In genomic region chr11:99135047-99135440, GRCm38 (mm10) we compare ENCODE assay signal across 12 mouse cellular contexts. TPM values are rescaled to one million over a fixed set of nuclear protein-coding genes. Genes with fewer than 3 reads are reported as not detected.
DNase-seq lines count a peak whose midpoint lies in the region; ATAC-seq and TF ChIP-seq lines count a peak whose summit lies in the region.
"Had no signal": no experiment of that assay in that cellular context is flagged by ENCODE, and none has a peak within 500 bp of the region (broad histone marks: within the 10 kb centered on the region; RNA-seq: fewer than 3 reads in every experiment).

No protein-coding gene starts in this region.

- H3K4me1 ChIP-seq in kidney, adult 2 months (ENCODE audit: control insufficient read depth, insufficient read depth, low read length): no peaks in the 10 kb centered on the region
- peaks cover 44 to 84% of the 10 kb centered on the region in 2 experiments for H3K4me1 ChIP-seq in CH12.LX (ENCODE audit: control insufficient read depth in 1 of 2, insufficient read depth in 2 of 2)
- H3K4me1 ChIP-seq in intestine, embryonic 15.5 days (replicated peaks): peaks cover 34% of the 10 kb centered on the region

- ATAC-seq in intestine, embryonic 15.5 days: no peak
- ATAC-seq: forebrain, postnatal 0 days; Patski had no signal

- H3K27ac ChIP-seq in kidney, adult 2 months (ENCODE audit: insufficient read depth, low read depth, low read length): no peak overlapping the region
- H3K27ac ChIP-seq in CH12.LX (ENCODE audit: insufficient read depth, low read depth): 0 out of 2 replicates have a peak overlapping the region, but pooled peaks have one; percentile 9
- H3K27ac ChIP-seq in intestine, embryonic 15.5 days: peak overlapping the region; percentile 77
- H3K27ac ChIP-seq: hindbrain, embryonic 15.5 days had no signal

- dilution Hi-C loops in CH12.LX (cut with MboI; ENCODE audit: extremely low pct_ligation_motif_present, extremely low pct_unique_long_range_greater_than_20kb, low sequenced_read_pairs): no loop called here

- TF ChIP-seq POLR2A in kidney, adult 2 months (IDR thresholded peaks at IDR 0.05; ENCODE audit: low read depth, low read length): no peak
- TF ChIP-seq POLR2A in CH12.LX (IDR thresholded peaks at IDR 0.05; ENCODE audit: low read depth, low read length): no peak

- H3K4me2 ChIP-seq in CH12.LX (ENCODE audit: insufficient read depth, low read depth, poor library complexity, severe bottlenecking): no peak overlapping the region
- no peak overlapping the region for H3K4me2 ChIP-seq in intestine, embryonic 15.5 days (replicated peaks)
- H3K4me2 ChIP-seq: hindbrain, embryonic 15.5 days had no signal

- H3K27me3 ChIP-seq in kidney, adult 2 months (replicated peaks; ENCODE audit: control insufficient read depth, insufficient read depth, low read length): no peaks in the 10 kb centered on the region
- no peaks in the 10 kb centered on the region for H3K27me3 ChIP-seq in CH12.LX (replicated peaks)
- H3K27me3 ChIP-seq in intestine, embryonic 15.5 days (replicated peaks): no peaks in the 10 kb centered on the region
- H3K27me3 ChIP-seq: hindbrain, embryonic 15.5 days; Patski had no signal

- no peak overlapping the region for H3K4me3 ChIP-seq in kidney, adult 2 months (ENCODE audit: insufficient read depth, low read depth, low read length)
- H3K4me3 ChIP-seq in CH12.LX (replicated peaks in 1 of 3; ENCODE audit: low read depth in 2 of 3, low read length in 2 of 3, poor library complexity in 1 of 3): no peak overlapping the region
- H3K4me3 ChIP-seq in intestine, embryonic 15.5 days (replicated peaks): no peak overlapping the region
- H3K4me3 ChIP-seq: hindbrain, embryonic 15.5 days had no signal

- H3K9me3 ChIP-seq in CH12.LX (replicated peaks; ENCODE audit: low read length): no peaks in the 10 kb centered on the region
- H3K9me3 ChIP-seq in intestine, embryonic 15.5 days: no peaks in the 10 kb centered on the region
- H3K9me3 ChIP-seq: hindbrain, embryonic 15.5 days had no signal

- no peak overlapping the region for H3K9ac ChIP-seq in CH12.LX (ENCODE audit: insufficient read depth, low read depth)
- no peak overlapping the region for H3K9ac ChIP-seq in intestine, embryonic 15.5 days
- H3K9ac ChIP-seq: forebrain, postnatal 0 days; hindbrain, embryonic 15.5 days had no signal

- 75% methylated on average over 8 of the region's 8 CpGs for WGBS in kidney, adult 2 months
- 55% methylated on average over 8 of the region's 8 CpGs for WGBS in intestine, embryonic 15.5 days

- no peak for TF ChIP-seq CTCF in kidney, adult 2 months (conservative IDR thresholded peaks at IDR 0.05; ENCODE audit: insufficient read depth, insufficient read length, low read depth, low read length)
- no peak for TF ChIP-seq CTCF in CH12.LX (conservative IDR thresholded peaks at IDR 0.05 in 1 of 2, IDR thresholded peaks at IDR 0.05 in 1 of 2; ENCODE audit: low read depth in 2 of 2, low read length in 2 of 2)

- no peak for TF ChIP-seq EP300 in CH12.LX (IDR thresholded peaks at IDR 0.05; ENCODE audit: low read length)

- H3K79me2 ChIP-seq in CH12.LX (replicated peaks; ENCODE audit: control insufficient read depth, extremely low read depth, insufficient read depth, poor library complexity, severe bottlenecking): no peaks in the 10 kb centered on the region

- H3K36me3 ChIP-seq in kidney, adult 2 months (ENCODE audit: control insufficient read depth, insufficient read depth, low read length): no peaks in the 10 kb centered on the region
- H3K36me3 ChIP-seq in CH12.LX (replicated peaks in 1 of 2; ENCODE audit: control insufficient read depth in 1 of 2, insufficient read depth in 1 of 2, low read length in 1 of 2): no peaks in the 10 kb centered on the region
- H3K36me3 ChIP-seq in intestine, embryonic 15.5 days: no peaks in the 10 kb centered on the region
- H3K36me3 ChIP-seq: hindbrain, embryonic 15.5 days had no signal

- in situ Hi-C loops in CH12.LX (cut with MboI; ENCODE audit: low pct_ligation_motif_present, low pct_unique_long_range_greater_than_20kb, low sequenced_read_pairs): no loop called here

- TF ChIP-seq RAD21 in CH12.LX (IDR thresholded peaks at IDR 0.05; ENCODE audit: low read depth, low read length): no peak

- DNase-seq in gastrocnemius, adult 18-20 months (ENCODE audit: low spot score): peak; percentile 43
- no peak for DNase-seq in gastrocnemius, adult 8-10 months (ENCODE audit: low spot score in 2 of 2)
- DNase-seq in kidney, postnatal 4 days: peak; percentile 54 to 70
- no peak for DNase-seq in kidney, adult 2 months
- DNase-seq in CH12.LX (ENCODE audit: extremely low read depth): no peak
- no peak for DNase-seq in left cerebral cortex, adult 18-20 months (ENCODE audit: low spot score in 2 of 2)
- DNase-seq in frontal cortex, postnatal 10 days (ENCODE audit: low spot score in 2 of 2): no peak
- DNase-seq: forebrain, postnatal 0 days; lung, postnatal 36 days had no signal

TF ChIP-seq in CH12.LX, 34 proteins besides CTCF, POLR2A, EP300 and RAD21:
- no peak for TF ChIP-seq PAX5 (IDR thresholded peaks at IDR 0.05; ENCODE audit: low read length)
- TF ChIP-seq SIN3A (IDR thresholded peaks at IDR 0.05; ENCODE audit: low read length): no peak
- TF ChIP-seq JUND (conservative IDR thresholded peaks at IDR 0.05; ENCODE audit: low read depth, low read length): no peak
- no peak for TF ChIP-seq IRF4 (IDR thresholded peaks at IDR 0.05; ENCODE audit: low read depth, low read length)
- no peak for TF ChIP-seq UBTF (IDR thresholded peaks at IDR 0.05; ENCODE audit: low read depth, low read length)

RNA-seq across cellular contexts. Expression of gene Ccr7, which starts 19.8 kb away (rescaled TPM):
- not detected for total RNA-seq in gastrocnemius, adult 18-20 months (2021)
- not detected for total RNA-seq in gastrocnemius, adult 8-10 months (2022)
- polyA plus RNA-seq in kidney, adult 2 months (2012; rRNA removed): 1.1 and 11.2 TPM in 2 replicates
- total RNA-seq in CH12.LX (2012; rRNA removed): 170 and 241 TPM in 2 replicates
- total RNA-seq in CH12.LX (2014; rRNA removed): 178 and 203 TPM in 2 replicates
- 306 and 316 TPM in 2 replicates for polyA plus RNA-seq in CH12.LX (2012; ENCODE audit: insufficient read length, low read depth)
- 0.43 and 0.87 TPM in 2 replicates for polyA plus RNA-seq in intestine, embryonic 15.5 days (2015; fragmentation: Nextera tagmentation; extraction: Ambion mirVana)
- total RNA-seq in left cerebral cortex, adult 18-20 months (2021): under 1 TPM in 1 of 2 experiments, not detected in 1; 0.49 TPM

RNA-seq across cellular contexts. Expression of gene Tns4, which starts 45.9 kb away (rescaled TPM):
- total RNA-seq in gastrocnemius, adult 18-20 months (2021): under 1 TPM in 1 of 2 experiments, not detected in 1; 0.07 TPM
- total RNA-seq in gastrocnemius, adult 8-10 months (2022): not detected
- 0.86 and 1.8 TPM in 2 replicates for polyA plus RNA-seq in kidney, adult 2 months (2012; rRNA removed)
- total RNA-seq in CH12.LX (2012; rRNA removed): 0.04 and 0.13 TPM in 2 replicates
- total RNA-seq in CH12.LX (2014; rRNA removed): not detected in 2 replicates
- 0.11 TPM in 1 of 2 replicates, not detected in the other for polyA plus RNA-seq in CH12.LX (2012; ENCODE audit: insufficient read length, low read depth)
- 0.58 and 0.93 TPM in 2 replicates for polyA plus RNA-seq in intestine, embryonic 15.5 days (2015; fragmentation: Nextera tagmentation; extraction: Ambion mirVana)
- total RNA-seq in left cerebral cortex, adult 18-20 months (2021): under 1 TPM; 0.14 to 0.16 TPM
- polyA plus RNA-seq: forebrain, postnatal 0 days; Patski had no signal

Comparison
In these comparisons a context has a peak if more than half of its experiments do, and no peak if none do; other contexts are left out.
1. DNase-seq: peak in gastrocnemius, adult 18-20 months (single experiment) and kidney, postnatal 4 days (2 of 2); none in gastrocnemius, adult 8-10 months (0 of 2), kidney, adult 2 months (single experiment), CH12.LX (single experiment), left cerebral cortex, adult 18-20 months (0 of 2) and frontal cortex, postnatal 10 days (0 of 2).
2. RNA of gene Ccr7, which starts 19.8 kb away (total RNA-seq): 170 to 241 TPM in CH12.LX; 0.49 TPM in left cerebral cortex, adult 18-20 months, not detected in gastrocnemius, adult 18-20 months and not detected in gastrocnemius, adult 8-10 months; every median in the first group is over 100 times any median in the second.